8 mouse cellular contexts compared by ENCODE assay signal in the genomic region with DNA sequence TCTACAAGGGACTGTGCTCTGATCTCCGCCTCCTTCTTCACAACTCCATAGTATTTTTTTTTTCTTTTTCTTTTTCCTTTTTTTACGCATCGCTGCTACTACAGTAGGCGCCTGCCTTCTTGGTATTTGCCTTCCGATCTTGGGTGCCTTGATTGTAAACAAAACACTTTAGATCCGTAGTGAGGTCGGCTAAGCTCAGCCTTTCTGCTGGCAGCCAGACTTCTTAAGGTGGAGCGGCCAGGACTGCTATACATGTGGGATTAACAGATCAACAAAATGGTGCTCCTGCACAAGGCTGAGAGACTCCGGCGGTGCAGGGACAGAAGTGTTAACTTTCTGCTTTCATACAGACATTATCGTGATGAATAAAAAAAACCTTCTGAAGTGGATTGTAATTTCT. TPM values are rescaled to one million over a fixed set of nuclear protein-coding genes. Genes with fewer than 3 reads are reported as not detected.
A peak's percentile ranks its signal among the peaks of the same experiment; 100 is the strongest.
DNase-seq lines count a peak whose midpoint lies in the region; ATAC-seq lines count a peak whose summit lies in the region.

No protein-coding gene starts in this region.

- peaks cover 26% of the 10 kb centered on the region for H3K27me3 ChIP-seq in forebrain, embryonic 10.5 days (ENCODE audit: poor library complexity, severe bottlenecking)

- WGBS in forebrain, embryonic 10.5 days, result 2% methylated on average over 11 of the region's 11 CpGs

- peak overlapping the region; percentile 76 for H3K27ac ChIP-seq in forebrain, embryonic 10.5 days

- intact Hi-C loops in heart, postnatal 36 days (cut with DNase I), result no loop called here

- ATAC-seq in granulocyte monocyte progenitor cell, adult 5-6 weeks (replicated peaks; ENCODE audit: poor library complexity, severe bottlenecking), result no peak

- peak overlapping the region; percentile 56 for H3K4me3 ChIP-seq in forebrain, embryonic 10.5 days

- H3K4me1 ChIP-seq in forebrain, embryonic 10.5 days, result peaks cover 53% of the 10 kb centered on the region

- 0 out of 2 replicates have a peak, but pooled peaks cover 3% of the 10 kb centered on the region for H3K36me3 ChIP-seq in forebrain, embryonic 10.5 days (replicated peaks)

- no peaks in the 10 kb centered on the region for H3K9me3 ChIP-seq in forebrain, embryonic 10.5 days

- peak; percentile 42 for DNase-seq in ES-CJ7 (ENCODE audit: low read depth, low spot score)
- peak; percentile 39 to 47 for DNase-seq in adrenal gland, adult 18-20 months (ENCODE audit: low spot score in 2 of 2)
- peak; percentile 46 for DNase-seq in forebrain, embryonic 10.5 days (ENCODE audit: extremely low spot score, low spot score)
- DNase-seq in heart, postnatal 36 days, result peak; percentile 73 to 77
- peak; percentile 26 to 30 for DNase-seq in layer of hippocampus, adult 8-10 months (ENCODE audit: low spot score in 2 of 2)
- DNase-seq in lung, postnatal 36 days, result peak; percentile 87
- peak; percentile 19 for DNase-seq in right cerebral cortex, postnatal 25 days

RNA-seq across cellular contexts. Expression of a gene that starts 3.1 kb away (rescaled TPM):
- total RNA-seq in adrenal gland, adult 18-20 months (2021), result 10 to 100 TPM; 30.6 to 33.0 TPM
- polyA plus RNA-seq in forebrain, embryonic 10.5 days (2016; fragmentation: Nextera tagmentation; extraction: Ambion mirVana), result 17.9 and 19.0 TPM in 2 replicates
- total RNA-seq in heart, postnatal 36 days (2021), result 10 to 100 TPM; 50.9 to 53.6 TPM
- 10 to 100 TPM; 35.4 to 46.5 (median 40.5) TPM for total RNA-seq in layer of hippocampus, adult 8-10 months (2022)
- 16.9 and 18.1 TPM in 2 replicates for total RNA-seq in granulocyte monocyte progenitor cell, adult 5-6 weeks (2014; fragmentation: Nextera tagmentation)
- total RNA-seq in granulocyte monocyte progenitor cell, adult 5-6 weeks (2017), result 38.5 and 38.7 TPM in 2 replicates

RNA-seq across cellular contexts. Expression of a gene that starts 18.7 kb away (rescaled TPM):
- 1 to 10 TPM; 5.3 to 6.5 TPM for total RNA-seq in adrenal gland, adult 18-20 months (2021)
- 28.7 and 28.8 TPM in 2 replicates for polyA plus RNA-seq in forebrain, embryonic 10.5 days (2016; fragmentation: Nextera tagmentation; extraction: Ambion mirVana)
- total RNA-seq in heart, postnatal 36 days (2021), result 1 to 10 TPM; 4.4 to 5.2 TPM
- 10 to 100 TPM; 25.3 to 28.9 (median 27.3) TPM for total RNA-seq in layer of hippocampus, adult 8-10 months (2022)
- 14.1 and 16.7 TPM in 2 replicates for total RNA-seq in granulocyte monocyte progenitor cell, adult 5-6 weeks (2014; fragmentation: Nextera tagmentation)
- 6.6 TPM in 2 replicates for total RNA-seq in granulocyte monocyte progenitor cell, adult 5-6 weeks (2017)

Comparison
In these comparisons a context has a peak if more than half of its experiments do, and no peak if none do; other contexts are left out.
1. DNase-seq: peak in every context shown above with its lines; median percentile 87 in lung, postnatal 36 days; 75 in heart, postnatal 36 days; 46 in forebrain, embryonic 10.5 days; 43 in adrenal gland, adult 18-20 months; 42 in ES-CJ7; 28 in layer of hippocampus, adult 8-10 months; 19 in right cerebral cortex, postnatal 25 days.